Mouse (Mus musculus) E14TG2a.4 (cell line): ENCODE measurements around the gene Fam222b.

Experiments used
- CTCF ChIP-seq: conservative IDR thresholded peaks from 2 replicates; pipeline ENCODE4 v1.5.1; 2014; ENCODE audit warnings: low read length
- NANOG ChIP-seq: IDR thresholded peaks from 2 replicates; pipeline ENCODE4 v1.6.1; 2014; ENCODE audit warnings: borderline replicate concordance, low read length, mixed read lengths

GRCm38 (mm10) chr11:78133915-78134314 is 39.5 kb downstream of the Fam222b start:
- TF ChIP-seq CTCF, result no peak
- no peak for TF ChIP-seq NANOG
